Mouse (Mus musculus): Measurements from ENCODE around the gene Mcu.

- TF ChIP-seq CTCF (IDR thresholded peaks at IDR 0.05; ENCODE audit: borderline replicate concordance, insufficient read depth, low read depth, low read length): peak; percentile 60; the same call in 1 of the 2 replicates
- TF ChIP-seq POLR2A (IDR thresholded peaks at IDR 0.05; ENCODE audit: borderline replicate concordance, insufficient read depth, low read length): no peak
Measured at GRCm38 (mm10) chr10:59494044-59494443, 122.4 kb downstream of the Mcu start.
